ENCODE assay signal across 11 mouse cellular contexts in the genomic region with DNA sequence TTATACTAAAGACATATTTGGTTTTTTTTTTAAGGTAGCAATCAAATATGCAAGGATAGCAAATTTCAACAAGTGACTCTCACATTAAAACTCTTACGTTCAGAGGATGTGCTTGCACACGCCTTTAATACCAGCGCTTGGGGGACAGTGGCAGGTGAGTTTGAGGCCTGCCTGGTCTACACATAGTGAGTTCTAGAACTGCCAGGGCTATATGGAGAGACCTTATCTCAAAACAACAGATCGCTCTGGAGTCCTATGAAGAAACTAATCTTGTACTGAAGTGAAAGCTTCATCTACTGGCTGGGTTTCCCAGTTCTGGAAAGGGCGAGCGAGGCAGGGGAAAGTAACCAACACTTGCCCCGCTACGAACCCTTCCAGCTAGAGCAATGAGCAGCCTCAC.
"Had no signal": no experiment of that assay in that cellular context is flagged by ENCODE, and none has a peak within 500 bp of the region (broad histone marks: within the 10 kb centered on the region; RNA-seq: fewer than 3 reads in every experiment).

No protein-coding gene starts in this region.

- DNase-seq: kidney, adult 8-10 months; kidney, postnatal 25 days; lung, embryonic 14.5 days; lung, postnatal 14 days; right cerebral cortex, postnatal 14 days; thymus, postnatal 4 days had no signal

- H3K4me2 ChIP-seq: limb, embryonic 15.5 days; lung, embryonic 14.5 days; midbrain, embryonic 13.5 days had no signal

- H3K27me3 ChIP-seq: limb, embryonic 15.5 days; midbrain, embryonic 13.5 days had no signal

- H3K9me3 ChIP-seq: limb, embryonic 15.5 days; midbrain, embryonic 13.5 days had no signal

- H3K27ac ChIP-seq: left cerebral cortex, adult 2 months; limb, embryonic 15.5 days; macrophage; midbrain, embryonic 13.5 days had no signal

- H3K4me3 ChIP-seq: left cerebral cortex, adult 2 months; limb, embryonic 15.5 days; midbrain, embryonic 13.5 days had no signal

- H3K4me1 ChIP-seq: limb, embryonic 15.5 days had no signal

- ATAC-seq: intestine, postnatal 0 days; midbrain, embryonic 13.5 days had no signal

- H3K9ac ChIP-seq: limb, embryonic 15.5 days; lung, embryonic 14.5 days; midbrain, embryonic 13.5 days had no signal
